8 mouse cellular contexts compared by ENCODE assay signal in genomic region chr6:50404698-50405097, GRCm38 (mm10). TPM values are rescaled to one million over a fixed set of nuclear protein-coding genes. Genes with fewer than 3 reads are reported as not detected.
DNase-seq lines count a peak whose midpoint lies in the region; TF ChIP-seq lines count a peak whose summit lies in the region.

No protein-coding gene starts in this region.

- no peaks in the 10 kb centered on the region for H3K27me3 ChIP-seq in CH12.LX (replicated peaks)

- H3K27ac ChIP-seq in CH12.LX (ENCODE audit: insufficient read depth, low read depth) = no peak overlapping the region
- no peak overlapping the region for H3K27ac ChIP-seq in layer of hippocampus, adult 2 months

- dilution Hi-C loops in CH12.LX (cut with MboI; ENCODE audit: extremely low pct_ligation_motif_present, extremely low pct_unique_long_range_greater_than_20kb, low sequenced_read_pairs) = loop anchor here (25.0 kb wide), 1 partner anchor 92 kb away; no protein-coding TSS in a partner anchor

- no peak for DNase-seq in CH12.LX (ENCODE audit: extremely low read depth)
- DNase-seq in ZHBTc4 (ENCODE audit: low read depth, low spot score) = peak; percentile 71
- DNase-seq in embryo, embryonic 9.5 days (ENCODE audit: extremely low spot score) = peak; percentile 12
- peak; percentile 68 for DNase-seq in kidney, adult 18-20 months
- no peak for DNase-seq in right cerebral cortex, postnatal 25 days
- no peak for DNase-seq in layer of hippocampus, adult 2 months (ENCODE audit: low spot score in 2 of 2)
- DNase-seq in right cerebral cortex, adult 18-20 months = no peak
- DNase-seq in liver = no peak

- H3K79me2 ChIP-seq in CH12.LX (replicated peaks; ENCODE audit: control insufficient read depth, extremely low read depth, insufficient read depth, poor library complexity, severe bottlenecking) = no peaks in the 10 kb centered on the region

- TF ChIP-seq CTCF in CH12.LX (conservative IDR thresholded peaks at IDR 0.05 in 1 of 2, IDR thresholded peaks at IDR 0.05 in 1 of 2; ENCODE audit: low read depth in 2 of 2, low read length in 2 of 2) = no peak
- TF ChIP-seq CTCF in layer of hippocampus, adult 2 months (conservative IDR thresholded peaks at IDR 0.05) = no peak

- peak overlapping the region; percentile 24 for H3K4me2 ChIP-seq in CH12.LX (ENCODE audit: insufficient read depth, low read depth, poor library complexity, severe bottlenecking)

- no peaks in the 10 kb centered on the region for H3K9me3 ChIP-seq in CH12.LX (replicated peaks; ENCODE audit: low read length)

- in situ Hi-C loops in CH12.LX (cut with MboI; ENCODE audit: low pct_ligation_motif_present, low pct_unique_long_range_greater_than_20kb, low sequenced_read_pairs) = no loop called here

- TF ChIP-seq RAD21 in CH12.LX (IDR thresholded peaks at IDR 0.05; ENCODE audit: low read depth, low read length) = no peak

- peaks cover 2 to 19% of the 10 kb centered on the region in 2 experiments; a peak in 2 of 4 replicates for H3K4me1 ChIP-seq in CH12.LX (ENCODE audit: control insufficient read depth in 1 of 2, insufficient read depth in 2 of 2)

- H3K4me3 ChIP-seq in CH12.LX (replicated peaks in 1 of 3; ENCODE audit: low read depth in 2 of 3, low read length in 2 of 3, poor library complexity in 1 of 3) = no peak overlapping the region
- H3K4me3 ChIP-seq in layer of hippocampus, adult 2 months = no peak overlapping the region

- no peak overlapping the region for H3K9ac ChIP-seq in CH12.LX (ENCODE audit: insufficient read depth, low read depth)

- 0 out of 2 replicates have a peak, but pooled peaks have one; percentile 49 for TF ChIP-seq EP300 in CH12.LX (IDR thresholded peaks at IDR 0.05; ENCODE audit: low read length)

- no peaks in the 10 kb centered on the region for H3K36me3 ChIP-seq in CH12.LX (replicated peaks in 1 of 2; ENCODE audit: control insufficient read depth in 1 of 2, insufficient read depth in 1 of 2, low read length in 1 of 2)

- TF ChIP-seq POLR2A in CH12.LX (IDR thresholded peaks at IDR 0.05; ENCODE audit: low read depth, low read length) = no peak

TF ChIP-seq in CH12.LX, 34 proteins besides CTCF, POLR2A, EP300 and RAD21:
- TF ChIP-seq RCOR1 (conservative IDR thresholded peaks at IDR 0.05; ENCODE audit: low read depth, low read length) (no peak), ZNF384 (IDR thresholded peaks at IDR 0.05; ENCODE audit: low read depth, low read length) (no peak), ETS1 (conservative IDR thresholded peaks at IDR 0.05; ENCODE audit: low read depth, low read length) (peak; percentile 69), E2F4 (IDR thresholded peaks at IDR 0.05; ENCODE audit: insufficient replicate concordance, low read depth, low read length) (no peak), GABPA (IDR thresholded peaks at IDR 0.05; ENCODE audit: insufficient replicate concordance, low read depth, low read length) (no peak), MAFK (IDR thresholded peaks at IDR 0.05; ENCODE audit: insufficient replicate concordance, low read length) (no peak), MAZ (IDR thresholded peaks at IDR 0.05; ENCODE audit: low read depth, low read length) (no peak), CHD2 (IDR thresholded peaks at IDR 0.05; ENCODE audit: low read length) (no peak), SMC3 (IDR thresholded peaks at IDR 0.05; ENCODE audit: low read depth, low read length) (no peak), ZC3H11A (IDR thresholded peaks at IDR 0.05; ENCODE audit: low read depth, low read length) (no peak), MAX (IDR thresholded peaks at IDR 0.05; ENCODE audit: low read length) (peak; percentile 62; the same call in 1 of the 2 replicates), HCFC1 (IDR thresholded peaks at IDR 0.05; ENCODE audit: low read depth, low read length) (no peak), MXI1 (IDR thresholded peaks at IDR 0.05; ENCODE audit: low read depth, low read length) (no peak), CHD1 (IDR thresholded peaks at IDR 0.05; ENCODE audit: low read depth, low read length) (no peak), TBP (conservative IDR thresholded peaks at IDR 0.05; ENCODE audit: low read depth, low read length) (no peak), IRF4 (IDR thresholded peaks at IDR 0.05; ENCODE audit: low read depth, low read length) (peak; percentile 72), JUND (conservative IDR thresholded peaks at IDR 0.05; ENCODE audit: low read depth, low read length) (no peak), MYC (IDR thresholded peaks at IDR 0.05; ENCODE audit: low read depth, low read length) (no peak), NELFE (IDR thresholded peaks at IDR 0.05; ENCODE audit: low read depth, low read length) (no peak), JUN (IDR thresholded peaks at IDR 0.05; ENCODE audit: insufficient read depth, low read depth, low read length) (no peak), USF2 (conservative IDR thresholded peaks at IDR 0.05; ENCODE audit: low read depth, low read length) (peak; percentile 41; the same call in 1 of the 2 replicates), ELF1 (IDR thresholded peaks at IDR 0.05; ENCODE audit: low read depth, low read length) (no peak), UBTF (IDR thresholded peaks at IDR 0.05; ENCODE audit: low read depth, low read length) (no peak), BHLHE40 (IDR thresholded peaks at IDR 0.05; ENCODE audit: low read depth, low read length) (peak; percentile 97), KAT2A (IDR thresholded peaks at IDR 0.05; ENCODE audit: insufficient replicate concordance, low read length) (no peak), TCF12 (IDR thresholded peaks at IDR 0.05; ENCODE audit: low read depth, low read length) (0 out of 2 replicates have a peak, but pooled peaks have one; percentile 22), MEF2A (IDR thresholded peaks at IDR 0.05; ENCODE audit: borderline replicate concordance, low read depth, low read length) (peak; percentile 90; the same call in 1 of the 2 replicates), PAX5 (IDR thresholded peaks at IDR 0.05; ENCODE audit: low read length) (no peak), USF1 (IDR thresholded peaks at IDR 0.05; ENCODE audit: low read depth, low read length) (peak; percentile 63), NRF1 (IDR thresholded peaks at IDR 0.05; ENCODE audit: low read depth, low read length) (no peak), ZKSCAN1 (IDR thresholded peaks at IDR 0.05; ENCODE audit: borderline replicate concordance, low read depth, low read length) (0 out of 2 replicates have a peak, but pooled peaks have one; percentile 15), SIN3A (IDR thresholded peaks at IDR 0.05; ENCODE audit: low read length) (no peak), POLR2AphosphoS2 (IDR thresholded peaks at IDR 0.05; ENCODE audit: low read depth, low read length) (no peak), ZMIZ1 (IDR thresholded peaks at IDR 0.05; ENCODE audit: low read depth, low read length) (no peak)

RNA-seq across cellular contexts. Expression of gene Osbpl3, which starts 51.3 kb away (rescaled TPM):
- total RNA-seq in CH12.LX (2012; rRNA removed) (7.7 and 8.1 TPM in 2 replicates), CH12.LX (2014; rRNA removed) (2.2 and 2.7 TPM in 2 replicates)
- 3.5 and 3.8 TPM in 2 replicates for polyA plus RNA-seq in CH12.LX (2012; ENCODE audit: insufficient read length, low read depth)
- 10 to 100 TPM; 15.7 to 16.1 TPM for total RNA-seq in layer of hippocampus, adult 2 months (2021)

Comparison
In these comparisons a context has a peak if more than half of its experiments do, and no peak if none do; other contexts are left out.
1. DNase-seq: peak in ZHBTc4 (single experiment), embryo, embryonic 9.5 days (single experiment) and kidney, adult 18-20 months (single experiment); none in CH12.LX (single experiment), right cerebral cortex, postnatal 25 days (single experiment), layer of hippocampus, adult 2 months (0 of 2), right cerebral cortex, adult 18-20 months (single experiment) and liver (single experiment).